Mouse (Mus musculus) spleen, adult 2 months (tissue): ENCODE measurements around the gene Hist1h2ak.
"Not testable (repeated sequence)": the region's sequence is repeated elsewhere in the genome, so short reads cannot be mapped to it uniquely, and the experiment has no call there.

Experiments used
- CTCF ChIP-seq: fragments of 200-500 bp; IDR thresholded peaks from 2 replicates; pipeline ENCODE4 v1.5.1; 2011; ENCODE audit warnings: mild to moderate bottlenecking, inconsistent platforms; ENCODE audit not compliant: insufficient read depth, insufficient read length, insufficient replicate concordance; ENCODE audit errors: extremely low read depth
- POLR2A ChIP-seq: fragments of 200-500 bp; IDR thresholded peaks from 2 replicates; pipeline ENCODE4 v1.6.1; 2011; ENCODE audit warnings: low read depth, low read length, inconsistent platforms

- TF ChIP-seq CTCF, POLR2A: not testable (repeated sequence)
Measured at GRCm38 (mm10) chr13:21716540-21717391, 36.9 kb downstream of the Hist1h2ak start.
